Mouse (Mus musculus) heart, adult 9 months (tissue): Measurements from ENCODE around the gene Ino80.
A peak's percentile ranks its signal among the peaks of the same experiment; 100 is the strongest.

ENCODE experiments used
- DNase-seq, 2 experiments: peaks; one replicate each; pipeline ENCODE4 v3.0.0; 2022; ENCODE audit warnings: low spot score in 2 of 2

Gene Ino80

DNA sequence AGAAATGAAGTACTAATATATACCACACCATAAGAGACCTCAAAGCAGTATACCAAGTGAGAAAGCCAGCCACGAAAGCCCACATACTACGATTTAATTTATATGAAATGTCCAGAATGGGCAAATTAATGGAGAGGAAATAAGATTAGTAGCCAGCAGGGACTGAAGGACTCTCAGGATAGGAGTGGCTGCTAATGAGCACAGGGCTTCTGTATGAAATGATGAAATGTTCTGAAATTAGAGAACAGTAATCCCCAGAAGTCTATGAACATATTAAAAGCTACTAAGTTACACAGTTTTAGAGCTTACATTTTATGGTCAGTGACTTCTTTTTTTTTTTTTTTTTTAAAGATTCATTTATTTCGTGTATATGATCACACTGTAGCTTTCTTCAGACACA lies 22.9 kb downstream of the Ino80 start:
- no peak for DNase-seq

DNA sequence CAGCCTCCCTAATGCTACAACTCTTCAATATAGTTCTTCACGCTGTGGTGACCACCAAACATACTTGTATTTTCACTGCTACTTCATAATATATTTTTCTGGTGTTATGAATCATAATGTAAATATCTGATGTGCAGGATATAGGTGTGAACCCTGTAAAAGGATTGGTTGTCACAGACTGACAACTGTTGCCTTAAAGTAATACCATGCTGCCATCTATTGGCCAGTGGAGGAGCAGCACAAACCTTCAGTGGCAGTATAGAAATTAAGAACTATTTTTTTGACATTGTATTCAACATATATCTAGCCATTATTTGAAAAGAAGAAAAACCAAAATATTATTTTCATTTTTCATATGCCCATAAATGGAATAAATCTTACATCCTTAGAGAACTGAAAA lies 40.5 kb downstream of the Ino80 start:
- peak in 1 of 2 experiments; percentile 27 for DNase-seq

DNA sequence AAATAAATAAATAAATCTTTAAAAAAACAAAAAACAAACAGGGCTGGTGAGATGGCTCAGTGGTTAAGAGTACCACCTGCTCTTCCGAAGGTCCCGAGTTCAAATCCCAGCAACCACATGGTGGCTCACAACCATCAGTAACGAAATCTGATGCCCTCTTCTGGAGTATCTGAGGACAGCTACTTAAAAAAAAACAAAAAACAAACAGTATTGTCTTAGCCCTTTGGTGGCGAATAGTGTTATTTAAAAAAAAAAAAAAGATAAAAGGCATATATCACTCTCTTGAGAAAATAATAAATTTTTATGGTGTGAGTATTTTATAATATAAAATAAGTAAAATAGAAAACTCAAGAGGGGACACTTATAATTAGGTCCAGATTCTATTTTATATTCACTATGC lies 41.0 kb downstream of the Ino80 start:
- no peak for DNase-seq

- peak in 1 of 2 experiments; percentile 41 for DNase-seq
Measured at GRCm38 (mm10) chr2:119413819-119414218, 63.7 kb downstream of the Ino80 start.

DNA sequence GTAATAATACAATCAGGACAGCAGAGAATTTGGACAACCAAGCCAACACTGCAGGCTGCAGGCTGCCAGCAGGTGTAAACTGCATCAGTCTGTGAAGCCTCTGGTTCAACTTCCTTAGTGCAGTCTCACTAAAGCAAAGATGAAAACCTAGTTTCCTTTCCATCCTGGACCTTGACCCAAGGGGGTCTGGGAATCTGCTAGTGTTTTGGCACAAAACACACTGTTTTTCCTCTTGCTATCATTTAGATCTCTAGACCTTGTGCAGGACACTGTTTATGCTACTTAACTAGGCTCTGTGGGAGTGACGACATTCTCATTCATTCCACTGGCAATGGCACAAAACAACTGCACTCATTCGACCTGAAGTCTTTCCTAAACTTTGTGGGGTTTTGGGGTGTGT lies 65.8 kb downstream of the Ino80 start:
- peak; percentile 12 to 62 for DNase-seq

DNA sequence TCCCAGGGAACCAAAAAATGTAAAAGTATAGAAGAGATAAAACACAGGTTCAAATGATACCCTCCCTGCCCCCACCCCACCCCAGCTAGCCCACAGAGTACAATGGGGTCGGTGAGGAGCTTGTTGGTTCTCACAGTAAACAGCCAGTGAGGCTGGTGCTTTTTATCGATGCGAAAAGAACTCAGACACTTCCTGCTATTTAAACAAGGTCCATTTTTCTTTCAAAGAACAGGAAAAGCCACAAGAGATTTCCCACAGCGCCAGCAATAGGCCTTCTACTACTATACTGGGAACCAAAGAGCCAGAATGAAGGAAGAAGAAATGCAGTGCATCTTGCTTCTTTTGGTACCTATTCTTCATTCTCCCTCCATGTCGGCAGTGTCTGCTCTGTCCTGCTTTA lies 66.5 kb downstream of the Ino80 start:
- peak in 1 of 2 experiments; percentile 31 for DNase-seq

- DNase-seq, result no peak
Measured at GRCm38 (mm10) chr2:119408733-119409132, 68.8 kb downstream of the Ino80 start.

- peak; percentile 6 to 33 for DNase-seq
Measured at GRCm38 (mm10) chr2:119408278-119408677, 69.2 kb downstream of the Ino80 start.

GRCm38 (mm10) chr2:119399313-119399712 lies 78.2 kb downstream of the Ino80 start:
- DNase-seq, result no peak

DNA sequence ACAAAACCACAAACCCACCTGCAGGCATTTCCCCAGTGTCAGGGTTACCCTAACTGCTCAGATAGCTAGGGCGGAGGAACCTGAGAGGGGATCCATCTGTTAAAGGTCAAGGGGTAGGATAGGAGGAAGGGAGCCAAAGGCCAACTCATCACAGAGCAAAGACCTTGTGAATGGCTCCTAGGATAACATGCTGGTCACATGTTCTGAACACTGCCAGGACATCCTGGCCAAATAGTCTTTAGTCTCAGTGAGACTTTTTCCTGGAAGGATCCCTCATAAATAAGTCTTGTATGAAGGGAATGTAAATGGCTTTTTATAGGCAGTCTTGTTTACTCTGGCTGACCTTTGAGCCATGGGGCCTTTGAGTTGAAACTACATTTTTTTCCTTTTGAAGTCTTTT lies 78.8 kb downstream of the Ino80 start:
- no peak for DNase-seq

DNA sequence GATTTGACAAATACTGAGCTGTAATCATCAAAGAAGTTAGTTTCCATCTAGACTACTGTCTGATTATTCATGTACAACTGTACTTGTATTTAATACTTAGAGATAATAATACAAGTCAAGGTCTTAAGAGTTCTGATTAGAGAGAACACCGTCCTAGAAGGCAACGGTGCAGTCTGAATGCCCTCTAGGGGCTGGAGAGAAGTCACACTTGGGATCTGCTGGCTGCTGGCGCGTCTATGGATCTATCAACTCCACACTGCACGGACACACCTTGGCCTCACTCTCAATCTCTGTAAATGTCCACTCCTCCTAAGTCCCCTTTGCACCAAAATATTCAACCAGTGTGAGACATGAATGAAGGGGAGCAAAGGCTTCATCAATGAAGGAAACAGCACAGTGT lies 79.2 kb downstream of the Ino80 start:
- DNase-seq, result no peak

GRCm38 (mm10) chr2:119389992-119390391 lies 87.5 kb downstream of the Ino80 start:
- DNase-seq, result no peak

- DNase-seq, result no peak
Measured at GRCm38 (mm10) chr2:119388266-119388665, 89.2 kb downstream of the Ino80 start.

- no peak for DNase-seq
Measured at GRCm38 (mm10) chr2:119379455-119379854, 98.0 kb downstream of the Ino80 start.

DNA sequence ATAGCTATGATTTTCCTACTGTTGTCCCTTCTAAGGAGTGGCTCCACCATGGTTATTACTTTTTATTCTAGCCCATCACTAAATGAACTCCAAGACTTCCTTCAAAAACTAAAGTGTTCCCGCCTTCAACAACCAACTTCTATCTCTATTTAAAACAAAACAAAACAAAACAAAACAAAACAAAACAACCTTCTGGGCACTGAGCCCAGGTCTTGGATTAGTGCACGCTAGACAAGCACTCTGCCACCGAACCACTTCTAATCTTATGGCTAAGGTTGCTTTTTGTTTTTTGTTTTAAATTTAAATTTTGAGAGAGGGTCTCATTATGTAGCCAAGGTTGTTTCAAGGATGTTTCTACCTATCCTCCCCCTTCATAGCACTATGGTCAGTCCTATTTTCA lies 99.7 kb downstream of the Ino80 start:
- DNase-seq, result no peak

DNA sequence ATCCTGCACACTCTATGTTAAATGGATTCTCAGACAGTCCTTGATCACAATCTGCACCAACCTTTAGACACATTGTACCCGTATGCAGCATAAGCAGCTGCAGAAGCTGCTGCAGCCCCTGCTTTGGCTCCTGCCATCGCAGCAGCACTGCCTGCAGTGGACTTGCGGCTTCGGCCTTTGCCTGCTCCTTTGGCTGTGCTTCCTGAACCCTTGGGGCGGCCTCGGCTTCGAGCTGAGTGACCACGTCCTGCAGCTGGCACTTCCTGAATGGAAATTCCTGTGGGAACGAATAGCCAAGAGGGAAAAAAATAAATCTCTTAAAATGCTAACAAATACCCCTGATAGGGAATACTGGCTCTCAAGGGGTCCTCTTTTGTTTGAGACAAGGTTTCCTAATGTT lies 100.2 kb downstream of the Ino80 start:
- DNase-seq, result no peak

DNA sequence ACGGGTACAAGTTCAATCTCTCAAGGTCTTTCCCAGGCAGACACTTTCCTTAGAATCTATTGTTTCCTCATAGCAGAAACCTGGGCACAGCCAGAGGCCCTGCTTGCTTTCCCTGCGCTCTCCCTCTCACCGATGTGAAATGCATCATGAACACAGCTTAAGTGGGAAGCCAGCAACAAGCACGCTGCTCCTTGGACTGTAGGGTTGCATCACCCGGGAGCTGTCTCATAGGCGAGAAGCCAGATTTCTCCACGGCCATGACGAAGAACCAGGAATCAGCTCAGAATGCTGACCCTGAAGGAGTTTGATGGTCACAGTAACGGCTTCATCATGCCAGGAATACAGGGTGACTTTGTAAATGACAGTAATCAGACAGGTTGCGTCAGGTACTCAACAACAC lies 107.4 kb downstream of the Ino80 start:
- DNase-seq, result no peak

DNA sequence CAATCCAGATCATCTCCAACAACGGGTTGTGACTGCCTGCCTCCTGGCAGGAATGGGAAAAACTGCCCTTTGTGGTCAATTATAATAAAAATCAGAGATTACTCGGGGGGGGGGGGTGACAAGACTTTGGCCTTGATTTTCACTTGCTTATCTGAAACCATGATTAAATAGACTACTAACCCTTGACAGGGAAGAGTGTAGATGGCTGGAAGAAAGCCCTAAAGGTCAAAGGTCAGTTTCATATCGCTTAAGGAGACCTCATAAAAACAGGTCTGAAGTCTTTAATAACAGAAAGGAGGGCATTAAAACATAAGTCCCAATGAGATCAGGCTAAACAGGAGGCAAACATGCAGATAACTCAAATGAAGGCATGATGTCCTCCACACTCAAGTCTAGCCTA lies 110.1 kb downstream of the Ino80 start:
- DNase-seq, result no peak

GRCm38 (mm10) chr2:119364969-119365368 lies 112.5 kb downstream of the Ino80 start:
- peak; percentile 22 to 27 for DNase-seq

- no peak for DNase-seq
Measured at GRCm38 (mm10) chr2:119359721-119360291, 117.7 kb downstream of the Ino80 start.

GRCm38 (mm10) chr2:119358249-119358648 lies 119.2 kb downstream of the Ino80 start:
- DNase-seq, result no peak

DNA sequence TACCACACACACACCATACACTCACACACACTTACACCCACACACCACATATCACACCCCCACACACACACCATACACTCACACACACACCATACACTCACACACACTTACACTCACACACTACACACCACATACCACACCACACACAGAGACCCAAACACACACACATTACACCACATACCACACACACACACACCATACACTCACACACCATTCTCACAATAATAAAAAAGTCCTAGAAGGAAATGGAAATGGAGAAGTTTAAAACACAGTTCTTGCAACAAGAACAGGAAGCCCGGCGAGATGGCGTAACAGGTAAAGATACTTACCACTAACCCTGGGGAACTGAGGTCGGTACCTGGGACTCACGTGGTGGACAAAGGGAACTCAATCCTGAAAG lies 120.7 kb downstream of the Ino80 start:
- no peak for DNase-seq

GRCm38 (mm10) chr2:119356310-119356709 lies 121.2 kb downstream of the Ino80 start:
- DNase-seq, result no peak

GRCm38 (mm10) chr2:119355651-119356050 lies 121.8 kb downstream of the Ino80 start:
- DNase-seq, result peak; percentile 75 to 78
